Mouse (Mus musculus) forebrain, embryonic 15.5 days (tissue): ENCODE results near the gene Gnai2. TPM values are rescaled to one million over a fixed set of nuclear protein-coding genes. Genes with fewer than 3 reads are reported as not detected.

Experiments
- ATAC-seq: fragments of 200-750 bp; cut with Nextera tagmentation; replicated peaks from 2 replicates; pipeline ENCODE4 v1.8.0; 2017; ENCODE audit warnings: mild to moderate bottlenecking, moderate TSS enrichment, moderate library complexity
- H3K27ac ChIP-seq: fragments of 300-500 bp; sonication (generic); replicated peaks from 2 replicates; pipeline ENCODE4 v1.5.1; 2015; ENCODE audit warnings: mild to moderate bottlenecking, inconsistent platforms
- H3K27me3 ChIP-seq: fragments of 300-500 bp; sonication (generic); 2 replicates; pipeline ENCODE4 v1.6.1; 2015; ENCODE audit warnings: inconsistent platforms
- H3K36me3 ChIP-seq: fragments of 300-500 bp; sonication (generic); 2 replicates; pipeline ENCODE4 v1.6.1; 2015; ENCODE audit warnings: mild to moderate bottlenecking, inconsistent platforms
- H3K4me1 ChIP-seq: fragments of 300-500 bp; sonication (generic); 2 replicates; pipeline ENCODE4 v1.6.1; 2015; ENCODE audit warnings: inconsistent platforms
- H3K4me2 ChIP-seq: fragments of 300-500 bp; sonication (generic); replicated peaks from 2 replicates; pipeline ENCODE4 v1.6.1; 2015; ENCODE audit warnings: mild to moderate bottlenecking, inconsistent platforms
- H3K4me3 ChIP-seq: fragments of 300-500 bp; sonication (generic); 2 replicates; pipeline ENCODE4 v1.5.1; 2015; ENCODE audit warnings: mild to moderate bottlenecking, inconsistent platforms
- H3K9ac ChIP-seq: fragments of 300-500 bp; sonication (generic); replicated peaks from 2 replicates; pipeline ENCODE4 v1.6.1; 2015; ENCODE audit warnings: mild to moderate bottlenecking, inconsistent platforms
- H3K9me3 ChIP-seq: fragments of 300-500 bp; sonication (generic); 2 replicates; pipeline ENCODE4 v1.6.1; 2016; ENCODE audit warnings: inconsistent platforms
- WGBS: fragments of 180-500 bp; shearing (Covaris S2); methylation state at CpG from one replicate; pipeline ENCODE4 v1.1.7; 2015; ENCODE audit warnings: mixed read lengths; 5-methylcytosine and 5-hydroxymethylcytosine counted together
- polyA plus RNA-seq: library from polyadenylated mRNA; unstranded; fragments of >200 nt; fragmentation: Nextera tagmentation; extraction: Ambion mirVana; gene quantifications from 2 replicates; pipeline ENCODE4 v1.2.1, GENCODE M21; 2015

Gene Gnai2
- polyA plus RNA-seq, 1 experiment from 2014 or later, result 338 TPM

DNA sequence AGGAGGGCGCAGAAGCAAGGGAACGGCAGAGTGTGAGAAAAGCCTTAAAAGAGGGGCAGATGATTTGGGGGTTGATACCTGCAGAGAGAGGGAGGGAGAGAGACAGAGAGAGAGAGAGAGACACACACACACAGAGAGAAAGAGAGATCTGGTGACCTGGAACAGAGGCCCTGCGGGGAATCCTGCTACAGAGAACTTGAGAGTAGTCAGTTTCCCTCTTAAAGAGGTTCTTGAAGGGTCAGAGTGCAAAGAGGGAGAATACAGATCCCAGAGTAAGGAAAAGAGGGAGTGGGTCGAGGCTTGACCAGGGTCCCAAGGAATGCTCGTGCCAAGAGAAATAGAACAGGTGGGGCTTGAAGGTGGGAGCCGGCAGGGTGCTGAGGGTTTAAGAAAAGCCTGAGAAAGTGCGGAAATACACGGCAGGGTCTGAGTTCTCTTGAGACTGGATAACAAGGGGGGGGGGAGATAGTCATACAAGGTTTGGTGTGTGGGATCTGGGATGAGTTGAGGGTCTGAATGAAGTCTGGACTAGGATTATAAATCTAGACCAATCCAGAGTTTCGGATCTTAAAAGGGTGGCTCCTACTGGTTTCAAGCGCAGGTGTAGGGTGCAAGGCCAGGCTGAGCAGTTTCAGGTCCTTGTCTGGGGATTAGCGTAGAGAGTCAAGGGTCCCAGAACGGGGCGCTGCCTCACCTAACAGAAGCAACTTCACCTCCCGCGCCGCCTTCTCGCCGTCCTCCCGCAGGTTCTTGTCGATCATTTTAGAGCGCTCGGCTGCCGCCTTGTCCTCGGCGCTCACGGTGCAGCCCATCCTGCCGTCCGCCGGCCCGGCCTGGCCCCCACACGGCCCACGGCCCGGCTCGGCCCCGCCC lies 525 bp downstream of the Gnai2 start:
- WGBS, result under 1% methylated on average over 35 of the region's 35 CpGs
- no peaks in the 10 kb centered on the region for H3K36me3 ChIP-seq
- no peaks in the 10 kb centered on the region for H3K9me3 ChIP-seq
- no peaks in the 10 kb centered on the region for H3K27me3 ChIP-seq
- H3K27ac ChIP-seq, result peak overlapping the region; percentile 89
- peaks cover 59% of the 10 kb centered on the region for H3K4me1 ChIP-seq
- peak overlapping the region; percentile 88 for H3K9ac ChIP-seq
- ATAC-seq, result no peak
- H3K4me2 ChIP-seq, result peak overlapping the region; percentile 97
- peak overlapping the region; percentile 77 for H3K4me3 ChIP-seq

DNA sequence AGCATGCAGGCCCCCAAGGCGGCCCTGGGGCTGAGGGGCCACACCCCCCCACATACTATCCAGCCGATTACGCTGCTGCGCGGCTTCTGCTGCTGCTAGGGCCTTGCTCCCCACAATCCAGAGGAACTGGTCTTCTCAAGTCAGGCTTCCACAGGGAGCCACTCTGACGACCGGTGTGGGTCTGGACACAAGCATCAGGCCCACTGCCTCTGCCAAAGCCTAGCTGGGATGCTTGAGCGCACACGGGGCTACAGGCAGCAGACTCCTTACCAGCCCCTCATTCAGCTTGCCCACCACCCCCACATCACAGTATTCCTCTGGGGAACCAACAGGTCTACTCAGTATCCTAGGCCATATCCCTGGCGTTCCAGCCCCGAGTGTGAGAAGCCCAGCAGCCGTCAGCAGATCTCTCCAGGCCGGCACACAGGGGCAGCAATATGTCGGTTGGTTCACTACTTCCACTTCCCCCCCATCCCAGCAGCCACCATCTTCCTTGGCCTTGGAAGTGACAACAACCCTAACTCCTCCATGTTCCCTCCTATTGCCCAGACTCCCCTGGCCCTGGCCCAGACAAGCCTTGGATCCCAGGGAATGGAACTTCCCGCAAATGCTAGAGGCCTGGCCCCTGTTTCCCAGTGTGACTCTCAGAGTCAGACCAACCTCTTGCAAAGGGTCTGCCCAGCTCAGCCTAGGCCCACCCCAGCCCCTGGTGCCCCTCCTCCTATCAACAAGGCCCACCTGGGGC lies 1.3 kb downstream of the Gnai2 start:
- Histone ChIP-seq H3K4me2 (peak overlapping the region; percentile 97), H3K4me1 (peaks cover 67% of the 10 kb centered on the region), H3K9ac (peak overlapping the region; percentile 88), H3K27me3 (no peaks in the 10 kb centered on the region), H3K36me3 (no peaks in the 10 kb centered on the region), H3K4me3 (peak overlapping the region; percentile 77), H3K27ac (peak overlapping the region; percentile 89), H3K9me3 (no peaks in the 10 kb centered on the region)
- ATAC-seq, result no peak
- 0% methylated on average over 15 of the region's 15 CpGs for WGBS

DNA sequence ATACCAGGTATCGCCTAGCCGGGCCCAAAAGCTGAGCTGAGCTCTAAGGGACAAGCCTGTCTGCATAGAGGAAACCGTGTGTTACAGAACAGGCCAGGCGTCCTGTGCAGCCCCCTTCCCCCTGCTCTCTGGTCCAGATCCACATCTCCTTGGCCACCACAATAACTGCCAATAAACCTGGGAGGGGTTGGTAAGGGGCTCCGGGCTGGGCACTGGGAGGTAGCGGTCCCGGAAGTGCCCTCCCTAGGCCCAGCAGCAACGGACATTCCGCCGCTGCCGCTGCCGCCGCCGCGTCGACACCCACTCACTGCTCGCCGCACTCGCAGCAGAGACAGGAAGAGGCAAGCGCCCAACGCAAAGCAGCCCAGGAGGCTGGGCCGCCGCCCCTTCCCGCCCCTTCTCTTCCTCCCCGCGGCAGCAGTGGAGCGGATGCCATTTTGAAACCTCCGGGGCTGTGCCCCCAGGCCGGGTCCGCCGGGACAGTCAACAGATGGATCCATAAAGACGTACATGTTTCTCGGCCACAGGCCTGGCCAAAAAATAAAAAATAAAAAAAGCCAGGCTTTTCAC lies 2.0 kb downstream of the Gnai2 start:
- H3K9me3 ChIP-seq, result no peaks in the 10 kb centered on the region
- peak; percentile 15; the same call in 1 of the 2 replicates for ATAC-seq
- no peaks in the 10 kb centered on the region for H3K27me3 ChIP-seq
- peaks cover 74% of the 10 kb centered on the region for H3K4me1 ChIP-seq
- H3K9ac ChIP-seq, result peak overlapping the region; percentile 88
- no peaks in the 10 kb centered on the region for H3K36me3 ChIP-seq
- H3K4me2 ChIP-seq, result peak overlapping the region; percentile 97
- WGBS, result 1% methylated on average over 33 of the region's 33 CpGs
- H3K27ac ChIP-seq, result peak overlapping the region; percentile 89
- peak overlapping the region; percentile 77 for H3K4me3 ChIP-seq

- peak overlapping the region; percentile 97 for H3K4me2 ChIP-seq
- H3K4me1 ChIP-seq, result peaks cover 80% of the 10 kb centered on the region
- no peaks in the 10 kb centered on the region for H3K27me3 ChIP-seq
- H3K27ac ChIP-seq, result peak overlapping the region; percentile 89
- no peak for ATAC-seq
- H3K36me3 ChIP-seq, result no peaks in the 10 kb centered on the region
- peak overlapping the region; percentile 88 for H3K9ac ChIP-seq
- WGBS, result 10% methylated on average over 6 of the region's 6 CpGs
- H3K9me3 ChIP-seq, result no peaks in the 10 kb centered on the region
- peak overlapping the region; percentile 77 for H3K4me3 ChIP-seq
These were observed 2.7 kb downstream of the Gnai2 start for GRCm38 (mm10) chr9:107632478-107632877.

DNA sequence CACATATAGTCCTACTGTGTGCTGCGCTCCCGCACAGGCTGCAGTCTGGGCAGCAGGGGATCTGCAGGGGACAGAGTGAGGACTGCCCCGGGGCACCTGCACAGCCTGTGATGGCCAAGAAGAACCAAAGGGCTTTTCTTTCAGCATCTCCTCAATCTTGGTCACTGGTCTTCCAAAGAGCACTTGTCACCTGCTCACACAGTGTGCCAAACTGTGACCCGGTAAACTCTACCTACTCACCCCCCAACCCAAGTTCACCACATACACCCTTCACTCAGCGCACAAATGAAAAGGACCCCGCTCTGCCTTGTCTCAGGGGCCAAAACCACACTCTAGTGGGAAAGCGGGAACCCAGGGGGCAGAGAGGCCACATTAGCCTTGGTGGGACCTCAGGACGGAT lies 3.3 kb downstream of the Gnai2 start:
- H3K36me3 ChIP-seq, result no peaks in the 10 kb centered on the region
- H3K4me2 ChIP-seq, result peak overlapping the region; percentile 97
- H3K9ac ChIP-seq, result peak overlapping the region; percentile 88; the same call in 1 of the 2 replicates
- no peaks in the 10 kb centered on the region for H3K27me3 ChIP-seq
- peaks cover 80% of the 10 kb centered on the region for H3K4me1 ChIP-seq
- 52% methylated on average over 8 of the region's 8 CpGs for WGBS
- H3K9me3 ChIP-seq, result no peaks in the 10 kb centered on the region
- no peak for ATAC-seq
- peak overlapping the region; percentile 77 for H3K4me3 ChIP-seq
- peak overlapping the region; percentile 89 for H3K27ac ChIP-seq

- Histone ChIP-seq H3K4me2 (peak overlapping the region; percentile 97), H3K4me3 (no peak overlapping the region)
These were observed 3.8 kb downstream of the Gnai2 start for GRCm38 (mm10) chr9:107631311-107631826.

GRCm38 (mm10) chr9:107630576-107630975 lies 4.6 kb downstream of the Gnai2 start:
- peak overlapping the region; percentile 89 for H3K27ac ChIP-seq
- H3K9me3 ChIP-seq, result no peaks in the 10 kb centered on the region
- peaks cover 88% of the 10 kb centered on the region for H3K4me1 ChIP-seq
- H3K4me2 ChIP-seq, result peak overlapping the region; percentile 36
- H3K36me3 ChIP-seq, result 0 out of 2 replicates have a peak, but pooled peaks cover 1% of the 10 kb centered on the region
- WGBS, result 3% methylated on average over 4 of the region's 4 CpGs
- peak; percentile 18; the same call in 1 of the 2 replicates for ATAC-seq
- H3K27me3 ChIP-seq, result no peaks in the 10 kb centered on the region
- H3K9ac ChIP-seq, result peak overlapping the region; percentile 39
- 0 out of 2 replicates have a peak overlapping the region, but pooled peaks have one; percentile 10 for H3K4me3 ChIP-seq

More at GRCm38 (mm10) chr9:107631311-107631826, 3.8 kb downstream of the Gnai2 start:
- peak overlapping the region; percentile 89 for H3K27ac ChIP-seq
- no peaks in the 10 kb centered on the region for H3K9me3 ChIP-seq
- H3K4me1 ChIP-seq, result peaks cover 81% of the 10 kb centered on the region
- no peak overlapping the region for H3K9ac ChIP-seq
- H3K36me3 ChIP-seq, result no peaks in the 10 kb centered on the region
- H3K27me3 ChIP-seq, result no peaks in the 10 kb centered on the region
- 21% methylated on average over 9 of the region's 9 CpGs for WGBS
- no peak for ATAC-seq

GRCm38 (mm10) chr9:107629901-107630425 lies 5.2 kb downstream of the Gnai2 start:
- H3K9ac ChIP-seq, result peak overlapping the region; percentile 39
- 4% methylated on average over 14 of the region's 14 CpGs for WGBS
- peak overlapping the region; percentile 36 for H3K4me2 ChIP-seq
- no peaks in the 10 kb centered on the region for H3K9me3 ChIP-seq
- peaks cover 94% of the 10 kb centered on the region for H3K4me1 ChIP-seq
- peak overlapping the region; percentile 10; the same call in 1 of the 2 replicates for H3K4me3 ChIP-seq
- peak overlapping the region; percentile 89 for H3K27ac ChIP-seq
- ATAC-seq, result peak; percentile 1; the same call in 1 of the 2 replicates
- 0 out of 2 replicates have a peak, but pooled peaks cover 4% of the 10 kb centered on the region for H3K36me3 ChIP-seq
- H3K27me3 ChIP-seq, result no peaks in the 10 kb centered on the region

DNA sequence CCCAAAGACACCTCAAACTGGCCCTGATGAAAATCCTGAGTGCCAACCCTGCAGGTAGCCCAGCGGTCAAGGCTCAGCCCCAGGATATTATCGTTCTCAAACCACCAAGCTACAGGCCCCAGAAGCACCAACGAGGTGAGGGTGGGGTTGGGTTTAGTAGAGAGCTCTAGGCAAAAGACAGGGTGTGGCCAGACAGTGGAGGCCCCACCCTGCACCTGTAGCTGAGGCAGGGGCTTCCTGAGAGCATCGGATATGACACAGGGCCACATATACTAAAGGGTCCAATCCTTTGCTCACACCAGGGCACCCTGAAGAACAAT lies 5.8 kb downstream of the Gnai2 start:
- 21% methylated on average over 4 of the region's 4 CpGs for WGBS
- Histone ChIP-seq H3K4me1 (peaks cover 91% of the 10 kb centered on the region), H3K36me3 (0 out of 2 replicates have a peak, but pooled peaks cover 4% of the 10 kb centered on the region), H3K9me3 (no peaks in the 10 kb centered on the region), H3K4me2 (peak overlapping the region; percentile 36), H3K9ac (peak overlapping the region; percentile 33), H3K4me3 (no peak overlapping the region), H3K27ac (peak overlapping the region; percentile 89), H3K27me3 (no peaks in the 10 kb centered on the region)
- no peak for ATAC-seq

DNA sequence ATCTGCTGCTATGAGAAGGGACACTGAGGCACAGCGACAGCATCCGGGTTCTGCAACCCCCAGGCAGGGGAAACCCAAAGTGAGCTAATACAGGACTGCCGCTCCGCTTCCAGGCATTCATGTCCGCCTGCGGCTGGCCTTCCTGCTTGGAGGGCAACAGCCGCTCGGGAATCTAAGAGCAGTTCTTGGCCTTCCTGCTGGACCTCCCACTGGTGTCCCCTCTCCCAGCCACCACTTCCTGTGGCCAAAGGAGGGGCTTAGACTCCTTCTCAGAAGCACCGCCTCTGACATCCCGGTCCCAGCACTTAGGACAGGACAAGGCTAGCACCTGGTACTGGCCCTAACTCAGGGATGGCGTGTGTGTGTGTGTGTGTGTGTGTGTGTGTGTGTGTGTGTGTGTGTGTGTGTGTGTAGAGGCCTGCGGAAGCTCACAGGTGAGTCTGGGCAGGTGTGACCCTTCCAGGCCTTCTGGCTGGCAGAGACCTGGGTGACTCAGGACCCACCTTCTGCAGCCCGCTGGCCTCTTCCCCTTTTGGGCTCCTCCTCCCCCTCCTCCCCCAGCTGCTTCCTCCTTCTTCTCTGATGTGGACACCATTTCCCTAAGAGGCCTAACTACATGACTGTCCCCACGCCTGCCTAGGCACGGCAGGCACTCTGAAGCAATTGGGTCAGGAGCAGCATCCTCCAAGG lies 6.3 kb downstream of the Gnai2 start:
- no peaks in the 10 kb centered on the region for H3K9me3 ChIP-seq
- peak overlapping the region; percentile 36 for H3K4me2 ChIP-seq
- H3K27me3 ChIP-seq, result no peaks in the 10 kb centered on the region
- peak overlapping the region; percentile 89 for H3K27ac ChIP-seq
- 0 out of 2 replicates have a peak, but pooled peaks cover 4% of the 10 kb centered on the region for H3K36me3 ChIP-seq
- ATAC-seq, result no peak
- H3K4me3 ChIP-seq, result no peak overlapping the region
- H3K9ac ChIP-seq, result peak overlapping the region; percentile 33
- H3K4me1 ChIP-seq, result peaks cover 88% of the 10 kb centered on the region
- WGBS, result 34% methylated on average over 15 of the region's 15 CpGs
